Mouse (Mus musculus) ES-Bruce4 (cell line): ENCODE data around the gene Rbm19. TPM values are rescaled to one million over a fixed set of nuclear protein-coding genes. Genes with fewer than 3 reads are reported as not detected.

Experiments used
- H3K27ac ChIP-seq: 2 replicates; pipeline ENCODE4 v1.5.1; 2012; ENCODE audit warnings: low read length, inconsistent platforms; ENCODE audit not compliant: insufficient read depth
- H3K27me3 ChIP-seq: 2 replicates; pipeline ENCODE4 v1.6.1; 2012; ENCODE audit warnings: mild to moderate bottlenecking, low read length, inconsistent platforms; ENCODE audit not compliant: control insufficient read depth, poor library complexity, insufficient read depth, severe bottlenecking
- H3K36me3 ChIP-seq: 2 replicates; pipeline ENCODE4 v1.6.1; 2012; ENCODE audit warnings: inconsistent platforms, mild to moderate bottlenecking, low read length, moderate library complexity; ENCODE audit not compliant: control insufficient read depth, poor library complexity, insufficient read depth, severe bottlenecking
- H3K4me1 ChIP-seq: one replicate; pipeline ENCODE4 v1.8.1; 2011; ENCODE audit warnings: low read length; ENCODE audit not compliant: control insufficient read depth, insufficient read depth
- H3K4me3 ChIP-seq: 2 replicates; pipeline ENCODE4 v1.5.1; 2011; ENCODE audit warnings: low read depth, mild to moderate bottlenecking, low read length
- H3K9ac ChIP-seq: 2 replicates; pipeline ENCODE4 v1.6.1; 2012; ENCODE audit warnings: low read depth, mild to moderate bottlenecking, inconsistent platforms; ENCODE audit not compliant: poor library complexity, severe bottlenecking
- H3K9me3 ChIP-seq: replicated peaks from 2 replicates; pipeline ENCODE4 v1.6.1; 2012; ENCODE audit warnings: mild to moderate bottlenecking, low read length, inconsistent platforms; ENCODE audit not compliant: control insufficient read depth, poor library complexity, insufficient read depth, severe bottlenecking
- CTCF ChIP-seq: IDR thresholded peaks from one replicate; pipeline ENCODE4 v1.8.1; 2011; ENCODE audit warnings: low read depth, low read length
- EP300 ChIP-seq: IDR thresholded peaks from 2 replicates; pipeline ENCODE4 v1.6.1; 2011; ENCODE audit warnings: low read depth, low read length; ENCODE audit not compliant: insufficient read depth
- POLR2A ChIP-seq: IDR thresholded peaks from one replicate; pipeline ENCODE4 v1.8.1; 2011; ENCODE audit warnings: low read length; ENCODE audit not compliant: insufficient read depth
- polyA plus RNA-seq: library from polyadenylated mRNA; stranded (reverse); fragments of >200 nt; gene quantifications from 2 replicates; pipeline ENCODE4 v1.2.4, GENCODE M21; 2011; ENCODE audit warnings: low read depth; ENCODE audit not compliant: missing spikeins, insufficient read depth, insufficient read length

Gene Rbm19
- polyA plus RNA-seq, 1 experiment = 30.0 TPM

DNA sequence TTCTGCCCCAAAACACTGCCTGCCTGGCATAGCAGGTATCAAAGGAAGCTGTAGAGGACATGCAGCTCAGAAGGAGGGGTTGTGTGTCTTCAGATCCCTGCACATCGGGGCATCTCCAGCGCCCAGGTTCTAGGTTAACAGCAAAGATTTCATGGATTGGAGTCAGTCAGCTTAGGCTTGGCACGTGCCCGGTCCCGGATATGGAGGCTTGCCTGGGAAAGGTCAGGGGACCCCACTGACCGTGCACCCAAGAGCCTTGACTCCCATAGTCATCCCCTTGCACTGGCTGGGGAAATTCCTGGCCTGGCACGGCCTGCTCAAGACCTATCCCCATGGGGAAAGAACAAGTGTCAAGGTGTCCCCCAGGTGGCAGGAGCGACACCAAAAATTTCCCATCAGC is 59.0 kb downstream of the Rbm19 start:
- Histone ChIP-seq H3K4me3 (no peak overlapping the region), H3K27me3 (no peaks in the 10 kb centered on the region), H3K27ac (no peak overlapping the region), H3K4me1 (no peaks in the 10 kb centered on the region), H3K36me3 (no peaks in the 10 kb centered on the region), H3K9ac (no peak overlapping the region), H3K9me3 (no peaks in the 10 kb centered on the region)
- TF ChIP-seq EP300 (no peak), CTCF (no peak), POLR2A (no peak)

DNA sequence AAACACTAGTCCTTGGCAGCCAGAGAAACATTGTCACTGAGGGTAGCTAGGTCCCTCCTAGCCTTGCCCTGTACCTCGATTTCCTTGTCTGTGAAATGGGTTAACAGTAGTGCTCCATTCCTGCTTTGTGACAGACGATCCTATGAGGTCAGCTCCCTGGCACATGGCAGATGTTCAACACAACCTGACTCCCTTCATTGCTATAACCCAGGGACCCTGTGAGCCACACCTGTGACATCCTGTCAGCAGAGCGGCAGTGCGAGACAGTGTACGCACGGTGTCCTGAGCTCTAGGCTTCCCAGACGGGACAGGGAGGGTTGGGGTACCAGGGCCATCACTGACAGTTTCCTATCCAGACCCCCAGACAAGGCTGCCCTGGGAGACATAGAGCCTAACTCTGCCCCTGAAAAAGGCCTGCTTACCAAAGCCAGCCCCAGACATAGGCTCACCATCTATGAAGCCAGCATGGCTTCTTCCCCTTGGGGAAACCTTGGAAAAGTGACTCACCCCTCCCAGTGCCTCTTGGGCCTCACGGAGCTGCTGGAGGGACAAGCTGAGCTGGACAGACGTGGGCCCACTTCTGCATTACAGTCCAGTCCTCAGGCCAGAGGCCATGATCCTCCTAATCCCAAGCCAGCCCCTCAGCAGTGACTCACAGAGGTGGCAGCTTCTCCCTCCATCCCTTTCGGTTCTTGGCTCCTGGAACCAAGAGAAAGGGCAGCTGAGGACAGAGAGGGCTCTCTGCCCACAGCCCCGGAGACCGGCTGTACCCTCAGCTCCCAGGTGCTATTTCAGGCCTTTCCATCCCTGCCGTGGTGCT is 60.2 kb downstream of the Rbm19 start:
- H3K4me3 ChIP-seq = no peak overlapping the region
- H3K9me3 ChIP-seq = no peaks in the 10 kb centered on the region
- H3K27ac ChIP-seq = no peak overlapping the region
- no peak overlapping the region for H3K9ac ChIP-seq
- H3K27me3 ChIP-seq = no peaks in the 10 kb centered on the region
- no peaks in the 10 kb centered on the region for H3K36me3 ChIP-seq
- no peak for TF ChIP-seq POLR2A
- TF ChIP-seq CTCF = no peak
- TF ChIP-seq EP300 = no peak
- H3K4me1 ChIP-seq = no peaks in the 10 kb centered on the region

DNA sequence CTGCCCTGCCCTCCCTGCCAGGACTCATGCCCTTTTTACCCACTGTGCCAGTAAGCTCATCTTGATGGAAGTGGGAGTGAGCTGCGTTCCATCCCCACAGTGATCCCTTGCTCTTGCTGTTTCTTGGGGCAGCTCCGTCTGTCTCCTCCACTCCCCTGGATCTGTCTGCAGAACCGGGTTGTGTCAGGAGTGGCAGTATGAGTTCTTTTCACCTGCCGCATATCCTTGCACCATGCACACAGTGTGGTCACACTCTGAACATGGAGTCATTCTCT is 60.7 kb downstream of the Rbm19 start:
- Histone ChIP-seq H3K4me3 (no peak overlapping the region), H3K9me3 (no peaks in the 10 kb centered on the region), H3K27me3 (no peaks in the 10 kb centered on the region), H3K36me3 (no peaks in the 10 kb centered on the region), H3K4me1 (no peaks in the 10 kb centered on the region), H3K9ac (no peak overlapping the region), H3K27ac (no peak overlapping the region)
- TF ChIP-seq POLR2A = no peak
- TF ChIP-seq EP300 = no peak
- no peak for TF ChIP-seq CTCF

DNA sequence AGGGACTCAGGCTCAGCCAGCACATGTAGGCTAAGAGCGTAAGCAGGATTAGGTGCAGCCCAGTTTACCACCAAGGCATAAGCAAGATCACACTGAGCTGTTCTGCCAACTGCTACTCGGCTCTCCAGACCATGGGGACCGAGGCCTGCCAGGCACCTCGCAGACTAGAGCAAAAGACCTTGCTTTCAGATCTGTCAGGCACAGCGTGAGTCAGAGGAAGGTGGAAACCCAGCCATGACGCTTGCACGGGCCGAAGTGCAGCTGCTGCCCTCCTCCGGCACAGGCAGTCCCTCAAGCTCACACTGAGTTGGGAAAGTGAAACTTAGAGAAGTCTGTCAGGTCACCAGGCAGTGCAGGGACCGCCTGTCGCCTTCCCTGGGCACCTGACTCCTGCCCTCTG is 63.8 kb downstream of the Rbm19 start:
- TF ChIP-seq POLR2A (no peak), CTCF (no peak), EP300 (no peak)
- no peaks in the 10 kb centered on the region for H3K27me3 ChIP-seq
- no peak overlapping the region for H3K4me3 ChIP-seq
- no peaks in the 10 kb centered on the region for H3K4me1 ChIP-seq
- H3K36me3 ChIP-seq = no peaks in the 10 kb centered on the region
- no peak overlapping the region for H3K27ac ChIP-seq
- no peak overlapping the region for H3K9ac ChIP-seq
- H3K9me3 ChIP-seq = no peaks in the 10 kb centered on the region

DNA sequence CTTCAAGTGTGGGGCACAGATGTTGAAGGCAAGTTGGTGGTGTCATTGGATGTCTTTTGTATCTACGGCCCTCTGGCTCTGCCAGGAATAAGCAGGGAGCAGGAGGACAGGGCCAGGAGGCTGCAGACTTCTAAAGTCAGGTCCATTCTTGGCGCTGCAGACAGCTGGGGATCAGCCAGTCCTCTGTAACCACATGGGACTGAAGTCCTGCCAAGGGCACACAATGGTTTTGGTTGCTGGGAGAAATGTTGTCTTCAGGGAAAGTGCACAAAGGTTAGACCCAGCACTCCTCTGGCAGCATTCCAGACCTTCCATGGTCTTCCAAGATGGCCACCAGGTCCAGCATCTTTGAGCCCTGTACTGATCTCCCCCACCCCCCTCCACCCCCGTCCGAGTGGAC is 65.1 kb downstream of the Rbm19 start:
- Histone ChIP-seq H3K4me3 (no peak overlapping the region), H3K27ac (no peak overlapping the region), H3K27me3 (no peaks in the 10 kb centered on the region), H3K9ac (no peak overlapping the region), H3K9me3 (no peaks in the 10 kb centered on the region), H3K4me1 (no peaks in the 10 kb centered on the region), H3K36me3 (no peaks in the 10 kb centered on the region)
- no peak for TF ChIP-seq POLR2A
- no peak for TF ChIP-seq CTCF
- no peak for TF ChIP-seq EP300

DNA sequence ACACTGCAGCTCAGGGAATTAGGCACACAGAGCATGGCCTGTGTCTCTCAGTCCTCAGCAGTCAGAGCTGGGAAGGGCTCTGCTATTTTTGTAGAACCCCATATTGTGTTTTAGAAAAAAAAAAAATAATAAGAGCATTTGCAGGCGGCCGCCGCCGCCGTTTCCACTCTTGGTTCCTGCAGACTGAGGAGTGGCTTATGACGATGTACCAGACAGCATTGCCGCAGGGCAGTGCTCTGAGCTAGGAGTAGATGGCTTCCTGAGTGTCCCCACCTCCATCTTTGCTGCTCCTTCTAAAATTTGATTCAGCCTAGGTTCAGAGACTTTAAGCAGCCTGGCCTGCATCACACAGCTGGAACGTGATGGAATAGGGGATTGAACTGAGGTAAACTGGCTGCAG is 67.1 kb downstream of the Rbm19 start:
- Histone ChIP-seq H3K27ac (no peak overlapping the region), H3K4me1 (no peaks in the 10 kb centered on the region), H3K27me3 (no peaks in the 10 kb centered on the region), H3K9me3 (no peaks in the 10 kb centered on the region), H3K9ac (no peak overlapping the region), H3K4me3 (no peak overlapping the region), H3K36me3 (no peaks in the 10 kb centered on the region)
- TF ChIP-seq POLR2A = no peak
- TF ChIP-seq EP300 = no peak
- no peak for TF ChIP-seq CTCF
